Mouse (Mus musculus): ENCODE results near the gene Treml1. TPM values are rescaled to one million over a fixed set of nuclear protein-coding genes. Genes with fewer than 3 reads are reported as not detected.

Gene Treml1
- total and polyA plus RNA-seq, 2 experiments from 2014 or later = not detected

DNA sequence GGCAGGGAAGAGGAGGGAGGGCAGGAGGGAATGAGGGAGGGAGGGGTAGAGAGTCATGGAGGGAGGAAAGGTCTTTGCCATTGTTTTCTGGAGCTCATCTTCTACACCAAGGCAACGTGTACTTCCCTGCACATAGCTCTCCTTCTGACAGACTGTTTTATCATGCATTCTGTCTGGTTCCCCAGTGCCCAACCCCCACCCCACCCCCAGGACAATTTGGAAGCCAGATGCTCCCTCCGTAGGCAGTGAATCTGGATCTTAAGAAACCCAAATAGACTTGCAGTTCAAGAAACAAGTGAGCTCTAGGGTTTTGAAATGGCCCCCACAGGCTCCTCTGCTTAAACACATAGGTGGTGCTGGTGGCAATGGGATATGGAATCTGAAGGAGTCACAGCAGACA, 1.8 kb upstream of the Treml1 start:
- no peak overlapping the region for H3K27ac ChIP-seq (ENCODE audit: low read depth, low read length)
- no peak for TF ChIP-seq CTCF (IDR thresholded peaks at IDR 0.05; ENCODE audit: low read depth)
- H3K9me3 ChIP-seq (ENCODE audit: low read length) = no peaks in the 10 kb centered on the region
- DNase-seq (no peak), ATAC-seq (no peak)
- no peaks in the 10 kb centered on the region for H3K27me3 ChIP-seq (ENCODE audit: insufficient read depth, low read length)
- no peak overlapping the region for H3K4me2 ChIP-seq (ENCODE audit: low read depth)
- 0 out of 2 replicates have a peak, but pooled peaks cover under 1% of the 10 kb centered on the region for H3K4me1 ChIP-seq (ENCODE audit: insufficient read depth)
- no peak overlapping the region for H3K9ac ChIP-seq
- no peak overlapping the region for H3K4me3 ChIP-seq (ENCODE audit: low read depth, low read length)
- H3K36me3 ChIP-seq (ENCODE audit: insufficient read depth) = no peaks in the 10 kb centered on the region
- 36% methylated on average over 2 of the region's 2 CpGs for WGBS

- Histone ChIP-seq H3K4me2 (ENCODE audit: low read depth) (no peak overlapping the region), H3K9ac (no peak overlapping the region), H3K36me3 (ENCODE audit: insufficient read depth) (no peaks in the 10 kb centered on the region), H3K27me3 (ENCODE audit: insufficient read depth, low read length) (no peaks in the 10 kb centered on the region), H3K27ac (ENCODE audit: low read depth, low read length) (no peak overlapping the region), H3K4me1 (ENCODE audit: insufficient read depth) (peaks cover 3% of the 10 kb centered on the region; the same call in 1 of the 2 replicates), H3K4me3 (ENCODE audit: low read depth, low read length) (no peak overlapping the region), H3K9me3 (ENCODE audit: low read length) (no peaks in the 10 kb centered on the region)
- ATAC-seq (no peak), DNase-seq (no peak)
- no peak for TF ChIP-seq CTCF (IDR thresholded peaks at IDR 0.05; ENCODE audit: low read depth)
- WGBS = 81% methylated on average over 4 of the region's 4 CpGs
These were observed 746 bp downstream of the Treml1 start for GRCm38 (mm10) chr17:48360462-48360861.

- Histone ChIP-seq H3K4me2 (ENCODE audit: low read depth) (no peak overlapping the region), H3K4me1 (ENCODE audit: insufficient read depth) (peaks cover 3% of the 10 kb centered on the region; the same call in 1 of the 2 replicates), H3K27ac (ENCODE audit: low read depth, low read length) (no peak overlapping the region), H3K36me3 (ENCODE audit: insufficient read depth) (no peaks in the 10 kb centered on the region), H3K9ac (no peak overlapping the region), H3K9me3 (ENCODE audit: low read length) (no peaks in the 10 kb centered on the region), H3K27me3 (ENCODE audit: insufficient read depth, low read length) (no peaks in the 10 kb centered on the region), H3K4me3 (ENCODE audit: low read depth, low read length) (no peak overlapping the region)
- no peak for TF ChIP-seq CTCF (IDR thresholded peaks at IDR 0.05; ENCODE audit: low read depth)
- no peak for ATAC-seq
- DNase-seq = peak; percentile 9
- WGBS = 53% methylated on average over 3 of the region's 3 CpGs
These were observed 2.6 kb downstream of the Treml1 start for GRCm38 (mm10) chr17:48362346-48362745.

DNA sequence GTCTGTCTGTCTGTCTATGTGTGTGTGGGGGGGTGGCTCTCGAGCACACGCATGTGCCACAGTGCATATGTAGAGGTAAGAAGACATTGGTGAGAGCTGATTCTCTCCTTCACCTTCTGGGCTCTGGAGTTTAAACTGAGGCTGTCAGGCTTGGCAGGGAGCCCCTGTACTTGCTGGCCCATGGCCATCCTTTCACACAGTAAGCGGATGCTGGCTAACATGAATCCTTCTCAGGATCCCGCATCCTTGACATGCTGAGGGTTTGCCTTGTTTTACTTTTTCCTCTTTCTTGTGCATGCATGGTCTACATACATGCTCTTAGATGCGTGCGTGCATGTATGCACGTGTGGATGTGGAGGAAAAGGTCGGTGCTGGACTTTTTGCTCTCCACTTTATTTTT, 3.2 kb downstream of the Treml1 start:
- Histone ChIP-seq H3K9me3 (ENCODE audit: low read length) (no peaks in the 10 kb centered on the region), H3K4me2 (ENCODE audit: low read depth) (no peak overlapping the region), H3K9ac (no peak overlapping the region), H3K27me3 (ENCODE audit: insufficient read depth, low read length) (no peaks in the 10 kb centered on the region), H3K4me1 (ENCODE audit: insufficient read depth) (peaks cover 3% of the 10 kb centered on the region; the same call in 1 of the 2 replicates), H3K4me3 (ENCODE audit: low read depth, low read length) (no peak overlapping the region), H3K27ac (ENCODE audit: low read depth, low read length) (no peak overlapping the region), H3K36me3 (ENCODE audit: insufficient read depth) (no peaks in the 10 kb centered on the region)
- peak; percentile 53 for ATAC-seq
- DNase-seq = peak; percentile 72
- no peak for TF ChIP-seq CTCF (IDR thresholded peaks at IDR 0.05; ENCODE audit: low read depth)
- 62% methylated on average over 8 of the region's 8 CpGs for WGBS

DNA sequence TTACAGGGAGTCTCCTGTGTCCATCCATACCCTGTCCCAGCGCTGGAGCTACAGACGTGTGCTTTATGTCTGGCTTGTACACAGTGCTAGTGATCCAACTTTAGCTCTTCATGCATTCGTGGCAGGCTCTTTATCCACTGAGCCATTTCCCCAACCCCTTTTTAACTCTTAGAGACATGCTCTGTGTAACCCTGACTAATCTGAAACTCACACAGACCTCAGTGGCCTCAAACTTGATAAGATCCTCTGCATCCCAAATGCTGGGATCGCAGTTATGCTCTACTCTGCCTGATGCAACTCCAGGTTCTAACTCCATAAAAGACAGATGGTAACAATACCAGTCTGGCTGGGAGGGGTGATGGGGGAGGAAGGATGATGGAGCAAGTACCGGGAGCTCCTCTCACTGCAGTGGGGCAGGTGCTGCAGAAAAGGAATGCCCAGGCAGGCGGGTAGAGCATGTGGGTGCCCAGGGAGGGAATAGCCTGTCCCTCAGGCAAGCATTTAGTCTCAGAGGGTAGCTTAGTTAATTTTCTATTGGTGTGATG, 3.8 kb downstream of the Treml1 start:
- TF ChIP-seq CTCF (IDR thresholded peaks at IDR 0.05; ENCODE audit: low read depth) = no peak
- no peaks in the 10 kb centered on the region for H3K9me3 ChIP-seq (ENCODE audit: low read length)
- H3K4me2 ChIP-seq (ENCODE audit: low read depth) = no peak overlapping the region
- H3K36me3 ChIP-seq (ENCODE audit: insufficient read depth) = no peaks in the 10 kb centered on the region
- WGBS = 61% methylated on average over 6 of the region's 6 CpGs
- H3K4me3 ChIP-seq (ENCODE audit: low read depth, low read length) = no peak overlapping the region
- no peak overlapping the region for H3K27ac ChIP-seq (ENCODE audit: low read depth, low read length)
- peak; percentile 20; the same call in 1 of the 2 replicates for ATAC-seq
- no peaks in the 10 kb centered on the region for H3K27me3 ChIP-seq (ENCODE audit: insufficient read depth, low read length)
- peaks cover 3% of the 10 kb centered on the region; the same call in 1 of the 2 replicates for H3K4me1 ChIP-seq (ENCODE audit: insufficient read depth)
- no peak for DNase-seq
- H3K9ac ChIP-seq = no peak overlapping the region

DNA sequence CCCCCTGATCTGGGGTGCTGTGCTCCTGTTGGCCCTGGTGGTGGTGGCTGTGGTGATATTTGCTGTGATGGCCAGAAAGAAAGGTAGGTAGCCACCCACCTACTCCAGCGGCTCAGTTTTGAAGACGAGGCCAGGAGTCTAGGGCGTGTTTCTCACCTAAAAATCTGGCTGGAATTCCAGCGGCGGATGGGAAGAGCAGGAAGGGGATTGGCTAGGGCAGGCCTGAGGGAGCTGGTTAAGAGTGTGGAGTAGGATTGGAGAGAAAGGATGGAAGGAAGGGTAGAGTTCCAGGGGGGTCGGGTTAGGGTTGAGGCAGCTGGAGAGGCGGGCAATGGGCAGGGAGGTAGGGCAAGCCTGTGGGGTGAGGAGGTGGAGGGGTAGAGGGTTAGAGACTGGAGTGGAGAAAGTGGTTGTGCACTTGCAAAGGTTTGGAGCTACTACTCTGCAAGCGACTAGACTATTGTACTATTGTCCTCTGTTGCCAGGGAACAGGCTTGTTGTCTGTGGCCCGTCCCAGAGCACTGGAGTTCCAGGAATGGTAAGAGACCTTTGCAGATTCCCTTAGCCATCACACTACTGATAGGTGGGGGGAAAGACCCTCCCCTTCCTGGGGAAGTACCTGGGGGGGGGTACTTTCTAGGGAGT, 5.9 kb downstream of the Treml1 start:
- Histone ChIP-seq H3K4me1 (ENCODE audit: insufficient read depth) (peaks cover 3% of the 10 kb centered on the region; the same call in 1 of the 2 replicates), H3K4me2 (ENCODE audit: low read depth) (no peak overlapping the region), H3K9ac (no peak overlapping the region), H3K36me3 (ENCODE audit: insufficient read depth) (no peaks in the 10 kb centered on the region), H3K4me3 (ENCODE audit: low read depth, low read length) (no peak overlapping the region), H3K9me3 (ENCODE audit: low read length) (no peaks in the 10 kb centered on the region), H3K27ac (ENCODE audit: low read depth, low read length) (no peak overlapping the region), H3K27me3 (ENCODE audit: insufficient read depth, low read length) (no peaks in the 10 kb centered on the region)
- DNase-seq (no peak), ATAC-seq (no peak)
- no peak for TF ChIP-seq CTCF (IDR thresholded peaks at IDR 0.05; ENCODE audit: low read depth)
- 65% methylated on average over 9 of the region's 9 CpGs for WGBS

GRCm38 (mm10) chr17:48366806-48367205, 7.1 kb downstream of the Treml1 start:
- no peak for TF ChIP-seq CTCF (IDR thresholded peaks at IDR 0.05; ENCODE audit: low read depth)

More at GRCm38 (mm10) chr17:48366806-48367205, 7.1 kb downstream of the Treml1 start:
- Histone ChIP-seq H3K4me3 (ENCODE audit: low read depth, low read length) (no peak overlapping the region), H3K27ac (ENCODE audit: low read depth, low read length) (no peak overlapping the region), H3K9me3 (ENCODE audit: low read length) (no peaks in the 10 kb centered on the region), H3K9ac (no peak overlapping the region), H3K27me3 (ENCODE audit: insufficient read depth, low read length) (no peaks in the 10 kb centered on the region), H3K4me1 (ENCODE audit: insufficient read depth) (peaks cover 3% of the 10 kb centered on the region; the same call in 1 of the 2 replicates), H3K36me3 (ENCODE audit: insufficient read depth) (no peaks in the 10 kb centered on the region), H3K4me2 (ENCODE audit: low read depth) (no peak overlapping the region)
- 89% methylated on average over 5 of the region's 5 CpGs for WGBS
- ATAC-seq = no peak
- no peak for DNase-seq

All from forebrain, postnatal 0 days (tissue).